Mouse (Mus musculus) E14TG2a.4 (cell line): ENCODE results near the gene 9930022D16Rik.

Experiments
- H3K27me3 ChIP-seq: 2 replicates; pipeline ENCODE4 v1.6.1; 2014; ENCODE audit warnings: low read length, control low read depth; ENCODE audit not compliant: insufficient read depth
- H3K36me3 ChIP-seq: 2 replicates; pipeline ENCODE4 v1.6.1; 2014; ENCODE audit warnings: low read length, control low read depth; ENCODE audit not compliant: insufficient read depth
- H3K4me1 ChIP-seq: replicated peaks from 2 replicates; pipeline ENCODE4 v1.6.1; 2014; ENCODE audit warnings: low read depth, low read length, control low read depth
- H3K4me3 ChIP-seq: replicated peaks from 2 replicates; pipeline ENCODE4 v1.5.1; 2014; ENCODE audit warnings: mild to moderate bottlenecking, low read length
- H3K9me3 ChIP-seq: 2 replicates; pipeline ENCODE4 v1.6.1; 2014; ENCODE audit warnings: low read length, control low read depth
- CTCF ChIP-seq: conservative IDR thresholded peaks from 2 replicates; pipeline ENCODE4 v1.5.1; 2014; ENCODE audit warnings: low read length
- NANOG ChIP-seq: IDR thresholded peaks from 2 replicates; pipeline ENCODE4 v1.6.1; 2014; ENCODE audit warnings: borderline replicate concordance, low read length, mixed read lengths
- POU5F1 ChIP-seq: IDR thresholded peaks from 2 replicates; pipeline ENCODE4 v1.6.1; 2014; ENCODE audit warnings: low read length, borderline replicate concordance

Gene 9930022D16Rik

GRCm38 (mm10) chr11:109451169-109451568, 37.5 kb downstream of the 9930022D16Rik start:
- Histone ChIP-seq H3K4me1 (peaks cover 13% of the 10 kb centered on the region), H3K4me3 (no peak overlapping the region), H3K36me3 (peaks cover 42% of the 10 kb centered on the region), H3K27me3 (0 out of 2 replicates have a peak, but pooled peaks cover 4% of the 10 kb centered on the region), H3K9me3 (no peaks in the 10 kb centered on the region)
- TF ChIP-seq NANOG (no peak), POU5F1 (no peak), CTCF (no peak)

- Histone ChIP-seq H3K4me1 (peaks cover 18% of the 10 kb centered on the region), H3K9me3 (no peaks in the 10 kb centered on the region), H3K36me3 (peaks cover 67% of the 10 kb centered on the region), H3K27me3 (no peaks in the 10 kb centered on the region), H3K4me3 (no peak overlapping the region)
- TF ChIP-seq NANOG (no peak), CTCF (no peak), POU5F1 (no peak)
Measured at GRCm38 (mm10) chr11:109456261-109456660, 42.5 kb downstream of the 9930022D16Rik start.

- no peak for TF ChIP-seq NANOG
- Histone ChIP-seq H3K4me1 (peaks cover 18% of the 10 kb centered on the region), H3K36me3 (peaks cover 68% of the 10 kb centered on the region), H3K27me3 (no peaks in the 10 kb centered on the region), H3K9me3 (no peaks in the 10 kb centered on the region), H3K4me3 (no peak overlapping the region)
Measured at GRCm38 (mm10) chr11:109458165-109458564, 44.4 kb downstream of the 9930022D16Rik start.

GRCm38 (mm10) chr11:109460586-109460985, 46.9 kb downstream of the 9930022D16Rik start:
- Histone ChIP-seq H3K9me3 (no peaks in the 10 kb centered on the region), H3K27me3 (no peaks in the 10 kb centered on the region), H3K4me3 (no peak overlapping the region), H3K36me3 (peaks cover 53% of the 10 kb centered on the region), H3K4me1 (peaks cover 7% of the 10 kb centered on the region)
- TF ChIP-seq POU5F1 (no peak), CTCF (no peak), NANOG (no peak)

- Histone ChIP-seq H3K4me1 (peaks cover 12% of the 10 kb centered on the region), H3K4me3 (no peak overlapping the region), H3K36me3 (peaks cover 45% of the 10 kb centered on the region), H3K9me3 (no peaks in the 10 kb centered on the region), H3K27me3 (no peaks in the 10 kb centered on the region)
- TF ChIP-seq POU5F1 (no peak), NANOG (no peak), CTCF (no peak)
Measured at GRCm38 (mm10) chr11:109465068-109465467, 51.4 kb downstream of the 9930022D16Rik start.

- H3K4me3 ChIP-seq, result no peak overlapping the region
- H3K4me1 ChIP-seq, result peaks cover 31% of the 10 kb centered on the region
- peaks cover 17% of the 10 kb centered on the region for H3K27me3 ChIP-seq
- TF ChIP-seq NANOG, result no peak
- TF ChIP-seq CTCF, result no peak
- TF ChIP-seq POU5F1, result no peak
- peaks cover 47% of the 10 kb centered on the region for H3K36me3 ChIP-seq
- no peaks in the 10 kb centered on the region for H3K9me3 ChIP-seq
Measured at GRCm38 (mm10) chr11:109466987-109467386, 53.3 kb downstream of the 9930022D16Rik start.

GRCm38 (mm10) chr11:109468133-109468532, 54.4 kb downstream of the 9930022D16Rik start:
- TF ChIP-seq NANOG (no peak), POU5F1 (no peak), CTCF (no peak)
- no peak overlapping the region for H3K4me3 ChIP-seq
- H3K4me1 ChIP-seq, result peaks cover 32% of the 10 kb centered on the region
- H3K27me3 ChIP-seq, result peaks cover 21% of the 10 kb centered on the region
- H3K9me3 ChIP-seq, result no peaks in the 10 kb centered on the region
- peaks cover 36% of the 10 kb centered on the region for H3K36me3 ChIP-seq
